Mouse (Mus musculus) cortical plate, adult 2 months (tissue): ENCODE results near the gene 4933430I17Rik.

Source experiments
- CTCF ChIP-seq: fragments of 200-500 bp; IDR thresholded peaks from 2 replicates; pipeline ENCODE4 v1.5.1; 2011; ENCODE audit warnings: mild to moderate bottlenecking, control low read depth, low read length; ENCODE audit not compliant: insufficient read depth; ENCODE audit errors: extremely low read depth
- POLR2A ChIP-seq: fragments of 200-500 bp; IDR thresholded peaks from 2 replicates; pipeline ENCODE4 v1.6.1; 2011; ENCODE audit warnings: mild to moderate bottlenecking, low read length, control low read depth; ENCODE audit not compliant: insufficient read depth; ENCODE audit errors: extremely low read depth

- no peak for TF ChIP-seq POLR2A
- TF ChIP-seq CTCF: no peak
Observed at GRCm38 (mm10) chr4:62525489-62525811, 281 bp downstream of the 4933430I17Rik start.
